Mouse (Mus musculus): ENCODE measurements around the gene B3galnt2. TPM values are rescaled to one million over a fixed set of nuclear protein-coding genes. Genes with fewer than 3 reads are reported as not detected.

The B3galnt2 gene
- total RNA-seq (2017), result 53.3 and 69.8 TPM in 2 replicates

GRCm38 (mm10) chr13:13953874-13954832, at the start of gene B3galnt2:
TSS of gene B3galnt2 (plus strand) at chr13:13954469.
- peak; percentile 91 for ATAC-seq (replicated peaks; ENCODE audit: low read depth, poor library complexity, severe bottlenecking)

GRCm38 (mm10) chr13:13911341-13911740, 42.9 kb upstream of the B3galnt2 start:
- ATAC-seq (replicated peaks; ENCODE audit: low read depth, poor library complexity, severe bottlenecking), result no peak

- no peak for ATAC-seq (replicated peaks; ENCODE audit: low read depth, poor library complexity, severe bottlenecking)
Observed at GRCm38 (mm10) chr13:13919396-13919795, 34.9 kb upstream of the B3galnt2 start.

DNA sequence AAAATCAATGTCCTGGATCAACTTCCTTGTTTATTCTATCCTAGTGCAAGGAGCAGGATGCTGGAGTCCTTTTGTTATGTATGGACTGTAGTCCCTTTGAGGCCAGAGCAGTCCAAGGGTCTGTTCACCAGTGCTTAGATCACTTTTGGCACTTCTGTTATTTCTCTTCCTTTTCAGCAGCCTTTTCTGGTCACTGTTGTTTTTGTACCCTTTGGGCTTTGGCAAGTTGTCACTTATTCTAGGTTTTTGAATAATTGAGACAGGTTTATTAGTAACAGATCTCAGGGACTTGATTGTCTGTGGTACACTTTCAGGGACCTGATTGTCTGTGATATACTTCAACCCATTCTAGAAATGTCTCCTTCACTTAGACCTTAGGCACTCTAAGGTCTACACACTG, 31.7 kb upstream of the B3galnt2 start:
- no peak for ATAC-seq (replicated peaks; ENCODE audit: low read depth, poor library complexity, severe bottlenecking)

- no peak for ATAC-seq (replicated peaks; ENCODE audit: low read depth, poor library complexity, severe bottlenecking)
Observed at GRCm38 (mm10) chr13:13929982-13930381, 24.3 kb upstream of the B3galnt2 start.

DNA sequence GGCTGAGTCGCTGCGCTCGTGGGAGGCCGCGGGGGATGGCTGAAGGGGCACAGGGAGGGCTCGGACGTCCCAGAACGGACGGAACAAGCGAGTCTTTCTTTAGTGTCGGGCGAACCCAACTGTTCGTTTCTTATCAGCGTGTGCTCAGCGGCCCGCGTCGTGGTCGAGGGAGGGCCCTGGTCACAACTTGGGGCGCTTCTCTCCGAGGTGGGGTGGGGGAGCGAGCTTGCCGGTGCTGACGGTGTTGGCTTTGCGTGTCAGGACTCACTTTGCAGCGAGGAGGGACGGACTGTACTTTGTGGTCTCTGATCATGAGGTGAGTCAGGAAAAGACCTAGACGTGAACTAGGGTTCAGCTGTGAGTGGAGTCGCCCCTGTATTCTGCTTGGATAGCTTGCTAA, 662 bp downstream of the B3galnt2 start:
- peak; percentile 39 for ATAC-seq (replicated peaks; ENCODE audit: low read depth, poor library complexity, severe bottlenecking)

- no peak for ATAC-seq (replicated peaks; ENCODE audit: low read depth, poor library complexity, severe bottlenecking)
Observed at GRCm38 (mm10) chr13:13956686-13957085, 2.4 kb downstream of the B3galnt2 start.

DNA sequence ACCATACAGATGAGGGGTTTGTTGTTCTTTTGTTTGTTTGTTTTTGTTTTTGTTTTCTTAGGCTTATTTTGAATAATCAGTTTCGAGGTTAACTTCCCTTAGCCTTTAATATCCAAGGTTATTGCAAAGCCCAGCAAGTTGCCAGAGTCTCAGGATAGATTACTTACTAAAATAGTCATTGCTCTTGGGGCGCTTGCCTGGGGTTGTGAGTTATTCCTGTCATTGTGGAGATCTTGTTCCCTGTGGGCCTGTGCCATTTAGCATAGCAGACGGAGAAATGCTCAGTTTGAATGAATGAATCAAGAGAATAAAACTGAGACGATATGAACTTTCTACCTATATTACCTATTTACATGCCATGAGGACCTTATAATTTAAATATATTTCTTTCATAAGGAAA, 5.9 kb downstream of the B3galnt2 start:
- ATAC-seq (replicated peaks; ENCODE audit: low read depth, poor library complexity, severe bottlenecking), result no peak

- no peak for ATAC-seq (replicated peaks; ENCODE audit: low read depth, poor library complexity, severe bottlenecking)
Observed at GRCm38 (mm10) chr13:13961046-13961445, 6.8 kb downstream of the B3galnt2 start.

- no peak for ATAC-seq (replicated peaks; ENCODE audit: low read depth, poor library complexity, severe bottlenecking)
Observed at GRCm38 (mm10) chr13:13965388-13965964, 11.2 kb downstream of the B3galnt2 start.

DNA sequence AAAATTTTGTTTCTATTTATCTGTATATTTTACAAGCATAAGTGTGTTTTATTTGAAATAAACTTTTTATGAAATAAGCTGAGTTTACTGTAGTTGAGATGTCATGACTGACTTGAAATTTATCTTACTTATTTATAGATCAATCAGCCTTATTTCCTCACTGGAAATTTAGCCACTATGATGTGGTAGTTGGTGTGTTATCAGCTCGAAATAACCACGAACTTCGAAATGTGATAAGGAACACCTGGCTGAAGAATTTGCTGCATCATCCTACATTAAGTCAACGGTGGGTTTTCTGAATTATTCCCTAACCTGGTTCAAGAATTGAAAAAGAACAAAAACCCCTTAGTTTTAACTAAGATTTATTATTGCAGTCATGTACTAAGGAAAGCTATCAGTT, 11.9 kb downstream of the B3galnt2 start:
- no peak for ATAC-seq (replicated peaks; ENCODE audit: low read depth, poor library complexity, severe bottlenecking)

DNA sequence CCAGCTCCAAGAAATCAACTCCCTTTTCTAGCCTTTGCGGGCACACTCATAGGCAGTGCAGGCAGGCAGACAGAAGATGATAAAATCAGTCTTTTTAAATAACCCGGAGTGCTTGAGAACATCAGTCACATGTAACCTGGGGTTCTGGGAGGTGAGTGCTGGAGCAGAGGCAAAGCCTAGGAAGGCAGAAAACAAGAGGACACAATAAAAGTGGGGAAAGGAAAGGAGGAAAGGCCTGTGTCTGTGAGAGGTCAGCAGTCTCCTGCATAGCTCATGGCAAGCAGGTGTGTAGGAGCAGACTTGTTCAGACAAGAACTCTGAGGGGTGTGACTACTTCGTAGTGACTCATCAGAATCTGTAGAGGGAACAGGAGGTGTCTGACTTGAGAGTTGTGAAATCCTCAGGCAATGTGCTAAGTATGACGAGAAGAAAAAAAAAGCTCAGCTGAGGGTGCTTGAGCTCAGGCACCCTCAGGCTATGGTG, 14.4 kb downstream of the B3galnt2 start:
- ATAC-seq (replicated peaks; ENCODE audit: low read depth, poor library complexity, severe bottlenecking), result peak; percentile 95

DNA sequence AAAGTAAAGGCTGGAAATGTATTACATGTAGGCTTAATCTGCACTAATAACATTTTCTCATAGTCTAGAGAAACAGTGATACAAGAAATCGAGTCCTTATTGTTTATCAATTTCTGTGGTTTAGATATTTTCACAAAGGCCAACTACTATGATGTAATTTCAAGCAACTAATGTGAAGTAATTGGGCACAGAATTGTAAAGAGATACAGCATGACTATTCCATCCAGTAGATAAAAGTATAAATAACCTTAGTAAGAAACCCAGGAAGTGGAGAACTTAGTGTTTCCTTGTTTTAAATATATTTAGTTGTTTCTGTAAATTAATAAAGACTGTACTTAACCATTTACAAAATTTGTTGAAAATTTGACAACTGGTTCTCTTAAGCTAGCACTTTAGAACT, 15.5 kb downstream of the B3galnt2 start:
- no peak for ATAC-seq (replicated peaks; ENCODE audit: low read depth, poor library complexity, severe bottlenecking)

DNA sequence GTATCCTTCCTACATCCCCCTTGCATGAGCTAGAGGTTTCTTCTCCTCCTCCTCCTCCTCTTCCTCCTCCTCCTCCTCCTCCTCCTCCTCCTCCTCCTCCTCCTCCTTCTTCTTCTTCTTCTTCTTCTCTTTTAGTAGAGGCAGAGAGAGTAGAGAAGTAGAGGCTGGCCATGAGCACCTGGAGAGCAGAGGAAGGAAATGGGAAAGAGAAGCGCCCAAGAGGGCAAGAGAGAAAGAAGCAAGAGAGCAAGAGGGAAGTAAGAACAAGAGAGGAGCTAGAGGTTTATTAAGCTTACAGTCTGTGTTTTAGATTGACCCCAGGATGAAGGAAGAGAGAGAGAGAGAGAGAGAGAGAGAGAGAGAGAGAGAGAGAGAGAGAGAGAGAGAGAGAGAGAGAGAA, 27.6 kb downstream of the B3galnt2 start:
- ATAC-seq (replicated peaks; ENCODE audit: low read depth, poor library complexity, severe bottlenecking), result peak; percentile 87

DNA sequence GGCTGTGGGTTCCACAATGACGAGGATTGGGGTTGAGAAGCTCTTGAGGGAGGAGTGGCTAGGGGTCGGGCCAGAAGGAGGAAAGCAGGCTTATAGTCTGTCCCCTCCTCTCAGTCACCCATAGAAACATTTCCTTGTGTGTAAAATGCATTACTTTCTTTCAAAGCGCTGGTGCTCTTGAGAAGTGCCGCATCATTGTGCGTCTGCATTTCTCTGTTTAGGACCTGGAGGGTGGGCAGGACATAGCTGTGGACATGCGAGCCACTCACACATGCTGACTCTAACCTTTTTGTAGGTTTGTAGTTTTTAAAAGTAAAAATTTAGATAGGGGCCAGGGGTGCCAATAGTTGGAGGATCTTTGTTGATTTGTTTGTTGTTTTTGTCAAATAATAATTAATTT, 29.3 kb downstream of the B3galnt2 start:
- ATAC-seq (replicated peaks; ENCODE audit: low read depth, poor library complexity, severe bottlenecking), result no peak

GRCm38 (mm10) chr13:13989135-13989534, 34.9 kb downstream of the B3galnt2 start:
- ATAC-seq (replicated peaks; ENCODE audit: low read depth, poor library complexity, severe bottlenecking), result no peak

DNA sequence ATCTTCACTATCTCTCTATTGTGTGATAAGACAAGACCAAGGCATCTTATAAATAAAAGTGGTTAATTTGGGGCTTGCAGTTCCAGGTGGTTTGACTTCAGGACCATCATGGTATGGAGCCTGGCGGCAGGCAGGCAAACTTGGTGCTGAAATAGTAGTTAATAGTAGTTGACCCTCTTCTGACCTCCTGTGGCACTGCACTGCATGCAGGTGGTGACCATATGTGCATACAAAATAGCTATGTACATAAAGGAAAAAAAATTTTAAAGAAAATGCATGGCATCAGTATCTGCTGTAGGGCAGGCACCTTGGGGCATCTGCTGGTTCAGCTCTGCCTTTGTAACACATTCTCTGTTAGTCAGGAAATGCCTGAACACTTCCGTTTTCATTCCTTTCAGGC, 36.1 kb downstream of the B3galnt2 start:
- ATAC-seq (replicated peaks; ENCODE audit: low read depth, poor library complexity, severe bottlenecking), result no peak

GRCm38 (mm10) chr13:13993041-13993440, 38.8 kb downstream of the B3galnt2 start:
- no peak for ATAC-seq (replicated peaks; ENCODE audit: low read depth, poor library complexity, severe bottlenecking)

DNA sequence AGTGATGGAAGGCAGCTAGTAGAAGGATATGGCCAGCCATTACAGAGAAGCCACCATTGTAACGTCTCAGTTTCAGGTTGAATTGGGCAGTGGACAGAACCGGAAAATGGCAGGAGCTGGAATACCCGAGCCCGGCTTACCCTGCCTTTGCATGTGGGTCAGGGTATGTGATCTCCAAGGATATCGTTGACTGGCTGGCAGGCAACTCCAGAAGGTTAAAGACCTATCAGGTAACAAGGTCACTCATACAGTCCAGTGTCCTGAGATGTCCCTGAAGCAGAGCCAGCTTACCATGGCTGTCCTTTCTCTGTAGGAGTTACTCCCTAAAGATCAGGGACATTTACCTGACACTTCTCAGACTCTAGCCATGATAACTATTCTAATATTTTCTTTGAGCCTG, 40.8 kb downstream of the B3galnt2 start:
- no peak for ATAC-seq (replicated peaks; ENCODE audit: low read depth, poor library complexity, severe bottlenecking)

GRCm38 (mm10) chr13:13997476-13997875, 43.2 kb downstream of the B3galnt2 start:
- ATAC-seq (replicated peaks; ENCODE audit: low read depth, poor library complexity, severe bottlenecking), result no peak

GRCm38 (mm10) chr13:14002706-14003105, 48.4 kb downstream of the B3galnt2 start:
- no peak for ATAC-seq (replicated peaks; ENCODE audit: low read depth, poor library complexity, severe bottlenecking)

All from common myeloid progenitor, adult 5-6 weeks (primary cell).